Mouse (Mus musculus) limb, embryonic 10.5 days (tissue): ENCODE measurements at regions not wholly inside any gene's neighbourhood (a gene's known extent, or its start where the extent isn't known, plus 50 kb on each side); places are given as distances from the start of the nearest gene placed in this dataset.

ENCODE experiments used
- DNase-seq: peaks from one replicate; pipeline ENCODE4 v3.0.0-alpha.2; 2017; ENCODE audit warnings: low spot score
- H3K27ac ChIP-seq: fragments of 300-500 bp; sonication (generic); 2 replicates; pipeline ENCODE4 v1.5.1; 2016; ENCODE audit warnings: mild to moderate bottlenecking
- H3K27me3 ChIP-seq: fragments of 300-500 bp; sonication (generic); 2 replicates; pipeline ENCODE4 v1.6.1; 2016; ENCODE audit warnings: low read depth, mild to moderate bottlenecking; ENCODE audit not compliant: poor library complexity, severe bottlenecking
- H3K36me3 ChIP-seq: fragments of 300-500 bp; sonication (generic); 2 replicates; pipeline ENCODE4 v1.6.1; 2016; ENCODE audit warnings: mild to moderate bottlenecking, moderate library complexity
- H3K4me1 ChIP-seq: fragments of 300-500 bp; sonication (generic); 2 replicates; pipeline ENCODE4 v1.6.1; 2016
- H3K4me3 ChIP-seq: fragments of 300-500 bp; sonication (generic); 2 replicates; pipeline ENCODE4 v1.5.1; 2016; ENCODE audit warnings: mild to moderate bottlenecking, moderate library complexity
- H3K9me3 ChIP-seq: fragments of 300-500 bp; sonication (generic); replicated peaks from 2 replicates; pipeline ENCODE4 v1.6.1; 2016; ENCODE audit warnings: mild to moderate bottlenecking
- whole genome bisulfite sequencing: fragments of 180-500 bp; shearing (Covaris S2); methylation state at CpG from one replicate; pipeline ENCODE4 v1.1.7; 2016; 5-methylcytosine and 5-hydroxymethylcytosine counted together

- peaks cover 6% of the 10 kb centered on the region; the same call in 1 of the 2 replicates for H3K4me1 ChIP-seq
- H3K36me3 ChIP-seq, result no peaks in the 10 kb centered on the region
- 47% methylated on average over 8 of the region's 8 CpGs for WGBS
- no peaks in the 10 kb centered on the region for H3K27me3 ChIP-seq
- H3K9me3 ChIP-seq, result no peaks in the 10 kb centered on the region
- no peak for DNase-seq
- H3K27ac ChIP-seq, result no peak overlapping the region
- no peak overlapping the region for H3K4me3 ChIP-seq
Observed at GRCm38 (mm10) chr12:110063013-110063412, 215.9 kb upstream of the Dio3 start.

GRCm38 (mm10) chr12:110066361-110066885 is 212.4 kb upstream of the Dio3 start:
- no peak for DNase-seq
- H3K4me1 ChIP-seq, result peaks cover 6% of the 10 kb centered on the region; the same call in 1 of the 2 replicates
- WGBS, result 80% methylated on average over 4 of the region's 4 CpGs
- no peak overlapping the region for H3K27ac ChIP-seq
- H3K27me3 ChIP-seq, result no peaks in the 10 kb centered on the region
- H3K4me3 ChIP-seq, result no peak overlapping the region
- H3K9me3 ChIP-seq, result 0 out of 2 replicates have a peak, but pooled peaks cover 12% of the 10 kb centered on the region
- no peaks in the 10 kb centered on the region for H3K36me3 ChIP-seq

- Histone ChIP-seq H3K27ac (no peak overlapping the region), H3K4me3 (no peak overlapping the region)
- WGBS, result 87% methylated on average over 6 of the region's 6 CpGs
Observed at GRCm38 (mm10) chr12:110070506-110070905, 208.4 kb upstream of the Dio3 start.

GRCm38 (mm10) chr12:110071823-110072222 is 207.0 kb upstream of the Dio3 start:
- DNase-seq, result no peak
- Histone ChIP-seq H3K9me3 (0 out of 2 replicates have a peak, but pooled peaks cover 12% of the 10 kb centered on the region), H3K4me1 (peaks cover 3% of the 10 kb centered on the region), H3K36me3 (no peaks in the 10 kb centered on the region), H3K27ac (no peak overlapping the region), H3K27me3 (no peaks in the 10 kb centered on the region), H3K4me3 (no peak overlapping the region)
- WGBS, result 83% methylated on average over 4 of the region's 4 CpGs

More at GRCm38 (mm10) chr12:110070506-110070905, 208.4 kb upstream of the Dio3 start:
- no peaks in the 10 kb centered on the region for H3K36me3 ChIP-seq
- H3K27me3 ChIP-seq, result no peaks in the 10 kb centered on the region
- H3K9me3 ChIP-seq, result 0 out of 2 replicates have a peak, but pooled peaks cover 12% of the 10 kb centered on the region
- no peaks in the 10 kb centered on the region for H3K4me1 ChIP-seq
- DNase-seq, result no peak

- Histone ChIP-seq H3K4me3 (no peak overlapping the region), H3K27ac (no peak overlapping the region), H3K27me3 (no peaks in the 10 kb centered on the region), H3K4me1 (peaks cover 15% of the 10 kb centered on the region), H3K9me3 (no peaks in the 10 kb centered on the region), H3K36me3 (no peaks in the 10 kb centered on the region)
- DNase-seq, result no peak
- 89% methylated on average over 8 of the region's 8 CpGs for WGBS
Observed at GRCm38 (mm10) chr12:110074921-110075320, 203.9 kb upstream of the Dio3 start.

GRCm38 (mm10) chr12:110077211-110077884 is 201.5 kb upstream of the Dio3 start:
- H3K27me3 ChIP-seq, result peaks cover 5% of the 10 kb centered on the region; the same call in 1 of the 2 replicates
- WGBS, result 53% methylated on average over 6 of the region's 6 CpGs
- H3K9me3 ChIP-seq, result no peaks in the 10 kb centered on the region
- H3K27ac ChIP-seq, result no peak overlapping the region
- no peak for DNase-seq
- H3K36me3 ChIP-seq, result no peaks in the 10 kb centered on the region
- H3K4me3 ChIP-seq, result no peak overlapping the region
- H3K4me1 ChIP-seq, result peaks cover 18% of the 10 kb centered on the region

- no peak overlapping the region for H3K4me3 ChIP-seq
- no peak overlapping the region for H3K27ac ChIP-seq
- DNase-seq, result no peak
- H3K36me3 ChIP-seq, result no peaks in the 10 kb centered on the region
- peaks cover 26% of the 10 kb centered on the region for H3K4me1 ChIP-seq
- WGBS, result 68% methylated on average over 13 of the region's 13 CpGs
- H3K27me3 ChIP-seq, result peaks cover 13% of the 10 kb centered on the region; the same call in 1 of the 2 replicates
- H3K9me3 ChIP-seq, result no peaks in the 10 kb centered on the region
Observed at GRCm38 (mm10) chr12:110078081-110078505, 200.8 kb upstream of the Dio3 start.

GRCm38 (mm10) chr12:110081831-110082615 is 196.8 kb upstream of the Dio3 start:
- no peak overlapping the region for H3K4me3 ChIP-seq
- H3K27ac ChIP-seq, result no peak overlapping the region
- H3K9me3 ChIP-seq, result no peaks in the 10 kb centered on the region
- peaks cover 30% of the 10 kb centered on the region for H3K4me1 ChIP-seq
- 81% methylated on average over 3 of the region's 3 CpGs for WGBS
- DNase-seq, result no peak
- H3K27me3 ChIP-seq, result peaks cover 34% of the 10 kb centered on the region; the same call in 1 of the 2 replicates
- H3K36me3 ChIP-seq, result no peaks in the 10 kb centered on the region

GRCm38 (mm10) chr12:110082921-110083320 is 195.9 kb upstream of the Dio3 start:
- 8% methylated on average over 13 of the region's 13 CpGs for WGBS
- H3K4me1 ChIP-seq, result peaks cover 21% of the 10 kb centered on the region
- peak overlapping the region; percentile 15; the same call in 1 of the 2 replicates for H3K4me3 ChIP-seq
- peak; percentile 45 for DNase-seq
- H3K36me3 ChIP-seq, result no peaks in the 10 kb centered on the region
- peak overlapping the region; percentile 30 for H3K27ac ChIP-seq
- H3K27me3 ChIP-seq, result peaks cover 34% of the 10 kb centered on the region; the same call in 1 of the 2 replicates
- H3K9me3 ChIP-seq, result no peaks in the 10 kb centered on the region

GRCm38 (mm10) chr12:110083471-110083870 is 195.4 kb upstream of the Dio3 start:
- H3K27ac ChIP-seq, result no peak overlapping the region; the same call in 1 of the 2 replicates
- H3K27me3 ChIP-seq, result peaks cover 34% of the 10 kb centered on the region; the same call in 1 of the 2 replicates
- H3K4me1 ChIP-seq, result peaks cover 20% of the 10 kb centered on the region
- H3K9me3 ChIP-seq, result no peaks in the 10 kb centered on the region
- no peak for DNase-seq
- no peaks in the 10 kb centered on the region for H3K36me3 ChIP-seq
- H3K4me3 ChIP-seq, result no peak overlapping the region
- WGBS, result 40% methylated on average over 5 of the region's 5 CpGs

- H3K9me3 ChIP-seq, result no peaks in the 10 kb centered on the region
- DNase-seq, result no peak
- 80% methylated on average over 2 of the region's 2 CpGs for WGBS
Observed at GRCm38 (mm10) chr12:110086921-110087320, 191.9 kb upstream of the Dio3 start.

GRCm38 (mm10) chr12:110087812-110088211 is 191.1 kb upstream of the Dio3 start:
- Histone ChIP-seq H3K4me3 (no peak overlapping the region), H3K27ac (no peak overlapping the region), H3K27me3 (peaks cover 24% of the 10 kb centered on the region; the same call in 1 of the 2 replicates), H3K9me3 (no peaks in the 10 kb centered on the region), H3K36me3 (no peaks in the 10 kb centered on the region), H3K4me1 (peaks cover 12% of the 10 kb centered on the region)
- no peak for DNase-seq

More at GRCm38 (mm10) chr12:110086921-110087320, 191.9 kb upstream of the Dio3 start:
- Histone ChIP-seq H3K4me1 (peaks cover 20% of the 10 kb centered on the region), H3K27me3 (peaks cover 33% of the 10 kb centered on the region; the same call in 1 of the 2 replicates), H3K4me3 (no peak overlapping the region), H3K27ac (no peak overlapping the region), H3K36me3 (no peaks in the 10 kb centered on the region)

- H3K27me3 ChIP-seq, result no peaks in the 10 kb centered on the region
- H3K27ac ChIP-seq, result no peak overlapping the region
- H3K4me3 ChIP-seq, result no peak overlapping the region
- 92% methylated on average over 7 of the region's 7 CpGs for WGBS
- no peaks in the 10 kb centered on the region for H3K4me1 ChIP-seq
- H3K36me3 ChIP-seq, result no peaks in the 10 kb centered on the region
- 0 out of 2 replicates have a peak, but pooled peaks cover 5% of the 10 kb centered on the region for H3K9me3 ChIP-seq
- DNase-seq, result no peak
Observed at GRCm38 (mm10) chr12:110102186-110102585, 176.7 kb upstream of the Dio3 start.
